Mouse (Mus musculus): ENCODE measurements around the gene Fam207a.

GRCm38 (mm10) chr10:77530140-77530539, 14.6 kb upstream of the Fam207a start, which contains the start of gene Itgb2:
- TF ChIP-seq GATA1 (IDR thresholded peaks at IDR 0.05; ENCODE audit: borderline replicate concordance, low read length): no peak
- TF ChIP-seq TAL1 (conservative IDR thresholded peaks at IDR 0.05; ENCODE audit: low read depth, low read length): no peak
- no peak for TF ChIP-seq CTCF (IDR thresholded peaks at IDR 0.05; ENCODE audit: low read depth, low read length)
- TF ChIP-seq POLR2AphosphoS5 (IDR thresholded peaks at IDR 0.05; ENCODE audit: insufficient replicate concordance, low read depth, low read length): no peak
- no peak for TF ChIP-seq GATA2 (IDR thresholded peaks at IDR 0.05; ENCODE audit: borderline replicate concordance, low read depth, low read length)
